Mouse (Mus musculus) left cerebral cortex, adult 11 months (tissue): ENCODE measurements around the gene Efcab10.

ENCODE experiments used
- DNase-seq: peaks from one replicate; pipeline ENCODE4 v3.0.0; 2022; ENCODE audit warnings: low spot score

The Efcab10 gene

GRCm38 (mm10) chr12:33427726-33428125 lies 33.1 kb downstream of the Efcab10 start:
- DNase-seq = no peak

GRCm38 (mm10) chr12:33429387-33430160 lies 34.9 kb downstream of the Efcab10 start, which contains the start of gene Twistnb:
Gene Twistnb (plus strand): TSS chr12:33429635.
- peak; percentile 98 for DNase-seq

- no peak for DNase-seq
These were observed 39.2 kb downstream of the Efcab10 start for GRCm38 (mm10) chr12:33433812-33434211.

DNA sequence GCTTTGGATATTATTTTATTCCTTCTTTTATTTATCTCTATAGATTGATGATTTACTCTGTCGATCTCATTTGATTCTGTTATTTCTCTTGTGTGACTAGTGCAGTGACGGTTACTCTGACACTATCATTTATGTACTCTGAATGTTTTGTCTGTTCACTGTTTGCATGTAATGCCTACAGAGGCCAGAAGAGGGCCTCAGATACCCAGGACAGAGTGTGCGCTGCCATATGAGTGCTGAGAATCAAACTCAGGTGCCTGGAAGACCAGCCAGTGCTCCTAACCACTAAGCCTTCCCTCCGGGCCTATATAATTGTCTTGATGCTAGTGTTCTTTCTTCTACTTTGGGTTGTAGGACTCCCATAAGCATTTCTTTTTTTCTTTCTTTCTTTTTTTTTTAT lies 40.1 kb downstream of the Efcab10 start:
- DNase-seq = no peak
